8 mouse cellular contexts compared by ENCODE assay signal in genomic region chr7:114275372-114276004, GRCm38 (mm10). TPM values are rescaled to one million over a fixed set of nuclear protein-coding genes. Genes with fewer than 3 reads are reported as not detected.
DNase-seq lines count a peak whose midpoint lies in the region; ATAC-seq lines count a peak whose summit lies in the region.

No protein-coding gene starts in this region.

- intact Hi-C loops in left cerebral cortex, postnatal 36 days (cut with DNase I) = loop anchor here (10.0 kb wide), 1 partner anchor 539 kb away; no protein-coding TSS in a partner anchor

- ATAC-seq in neural tube, embryonic 11.5 days (ENCODE audit: insufficient read depth, low FRiP score, low TSS enrichment) = peak; percentile 55; the same call in 1 of the 2 replicates
- ATAC-seq in embryonic facial prominence, embryonic 14.5 days (ENCODE audit: low read depth) = peak; percentile 39; the same call in 1 of the 2 replicates
- no peak; the same call in none of the 2 replicates for ATAC-seq in limb, embryonic 11.5 days (ENCODE audit: insufficient number of reproducible peaks, low FRiP score, low TSS enrichment, low read depth)
- peak; percentile 85 for ATAC-seq in neural tube, embryonic 15.5 days (ENCODE audit: low FRiP score)

- peak overlapping the region; percentile 85 for H3K9ac ChIP-seq in neural tube, embryonic 11.5 days (ENCODE audit: low read length)
- peak overlapping the region; percentile 75 for H3K9ac ChIP-seq in embryonic facial prominence, embryonic 14.5 days (ENCODE audit: low read depth, low read length)
- peak overlapping the region; percentile 72 for H3K9ac ChIP-seq in limb, embryonic 11.5 days (ENCODE audit: low read length)
- peak overlapping the region; percentile 89 for H3K9ac ChIP-seq in neural tube, embryonic 15.5 days (replicated peaks)

- no peak for DNase-seq in neural tube, embryonic 11.5 days (ENCODE audit: low spot score)
- DNase-seq in neural tube, embryonic 10.5 days (ENCODE audit: extremely low spot score, low spot score) = no peak
- DNase-seq in embryonic facial prominence, embryonic 14.5 days (ENCODE audit: low spot score) = no peak
- DNase-seq in limb, embryonic 11.5 days (ENCODE audit: low spot score) = no peak
- no peak for DNase-seq in left cerebral cortex, postnatal 36 days (ENCODE audit: low spot score in 2 of 2)
- no peak for DNase-seq in adrenal gland, postnatal 14 days
- DNase-seq in right cerebral cortex, postnatal 25 days = no peak

- no peaks in the 10 kb centered on the region for H3K9me3 ChIP-seq in neural tube, embryonic 11.5 days (ENCODE audit: control insufficient read depth, low read length)
- no peaks in the 10 kb centered on the region for H3K9me3 ChIP-seq in embryonic facial prominence, embryonic 14.5 days (ENCODE audit: control insufficient read depth, low read length)
- H3K9me3 ChIP-seq in limb, embryonic 11.5 days (ENCODE audit: control insufficient read depth, low read length) = no peaks in the 10 kb centered on the region
- H3K9me3 ChIP-seq in neural tube, embryonic 15.5 days (replicated peaks) = no peaks in the 10 kb centered on the region

- no peaks in the 10 kb centered on the region for H3K27me3 ChIP-seq in neural tube, embryonic 11.5 days (ENCODE audit: control insufficient read depth, insufficient read depth, low read length)
- no peaks in the 10 kb centered on the region for H3K27me3 ChIP-seq in embryonic facial prominence, embryonic 14.5 days (replicated peaks; ENCODE audit: control insufficient read depth, insufficient read depth, low read length)
- no peaks in the 10 kb centered on the region for H3K27me3 ChIP-seq in limb, embryonic 11.5 days (ENCODE audit: control insufficient read depth, insufficient read depth, low read length)
- H3K27me3 ChIP-seq in neural tube, embryonic 15.5 days (replicated peaks) = no peaks in the 10 kb centered on the region

- H3K36me3 ChIP-seq in neural tube, embryonic 11.5 days (ENCODE audit: control insufficient read depth, insufficient read depth, low read length) = no peaks in the 10 kb centered on the region
- peaks cover 33% of the 10 kb centered on the region for H3K36me3 ChIP-seq in embryonic facial prominence, embryonic 14.5 days (ENCODE audit: control insufficient read depth, insufficient read depth, low read length)
- H3K36me3 ChIP-seq in limb, embryonic 11.5 days (ENCODE audit: control insufficient read depth, insufficient read depth, low read length) = no peaks in the 10 kb centered on the region; the same call in 1 of the 2 replicates
- H3K36me3 ChIP-seq in neural tube, embryonic 15.5 days = peaks cover 18% of the 10 kb centered on the region

- 1% methylated on average over 24 of the region's 24 CpGs for WGBS in neural tube, embryonic 11.5 days
- WGBS in embryonic facial prominence, embryonic 14.5 days = 3% methylated on average over 16 of the region's 24 CpGs
- 2% methylated on average over 24 of the region's 24 CpGs for WGBS in limb, embryonic 11.5 days
- WGBS in neural tube, embryonic 15.5 days = 1% methylated on average over 24 of the region's 24 CpGs

- peak overlapping the region; percentile 87 for H3K4me2 ChIP-seq in neural tube, embryonic 11.5 days (ENCODE audit: low read depth)
- H3K4me2 ChIP-seq in embryonic facial prominence, embryonic 14.5 days (ENCODE audit: low read depth, low read length) = peak overlapping the region; percentile 89
- peak overlapping the region; percentile 64 for H3K4me2 ChIP-seq in limb, embryonic 11.5 days (ENCODE audit: low read depth, severe bottlenecking)
- peak overlapping the region; percentile 87 for H3K4me2 ChIP-seq in neural tube, embryonic 15.5 days

- no peaks in the 10 kb centered on the region for H3K4me1 ChIP-seq in neural tube, embryonic 11.5 days (ENCODE audit: control insufficient read depth, insufficient read depth, low read length)
- peaks cover 3% of the 10 kb centered on the region; the same call in 1 of the 2 replicates for H3K4me1 ChIP-seq in embryonic facial prominence, embryonic 14.5 days (ENCODE audit: control insufficient read depth, insufficient read depth, low read length)
- no peaks in the 10 kb centered on the region for H3K4me1 ChIP-seq in limb, embryonic 11.5 days (ENCODE audit: control insufficient read depth, insufficient read depth, low read length)
- H3K4me1 ChIP-seq in neural tube, embryonic 15.5 days = peaks cover 14% of the 10 kb centered on the region

- no peak overlapping the region; the same call in 1 of the 2 replicates for H3K27ac ChIP-seq in neural tube, embryonic 11.5 days (ENCODE audit: low read depth, low read length)
- H3K27ac ChIP-seq in embryonic facial prominence, embryonic 14.5 days (replicated peaks; ENCODE audit: low read depth, low read length) = peak overlapping the region; percentile 63
- H3K27ac ChIP-seq in limb, embryonic 11.5 days (replicated peaks; ENCODE audit: low read depth, low read length) = no peak overlapping the region
- peak overlapping the region; percentile 83 for H3K27ac ChIP-seq in neural tube, embryonic 15.5 days (replicated peaks)

- H3K4me3 ChIP-seq in neural tube, embryonic 11.5 days (ENCODE audit: low read depth, low read length) = peak overlapping the region; percentile 91
- H3K4me3 ChIP-seq in embryonic facial prominence, embryonic 14.5 days (ENCODE audit: low read depth, low read length) = peak overlapping the region; percentile 76
- H3K4me3 ChIP-seq in limb, embryonic 11.5 days (ENCODE audit: low read depth, low read length) = peak overlapping the region; percentile 71
- H3K4me3 ChIP-seq in neural tube, embryonic 15.5 days (replicated peaks) = peak overlapping the region; percentile 88

RNA-seq across cellular contexts. Expression of gene Psma1, which starts 0.4 kb away (rescaled TPM):
- polyA plus RNA-seq in neural tube, embryonic 11.5 days (2014; fragmentation: Nextera tagmentation; extraction: Ambion mirVana) = 437 and 467 TPM in 2 replicates
- 335 and 353 TPM in 2 replicates for polyA plus RNA-seq in embryonic facial prominence, embryonic 14.5 days (2014; fragmentation: Nextera tagmentation; extraction: Ambion mirVana)
- 474 and 486 TPM in 2 replicates for polyA plus RNA-seq in limb, embryonic 11.5 days (2014; fragmentation: Nextera tagmentation; extraction: Ambion mirVana)
- 345 and 353 TPM in 2 replicates for polyA plus RNA-seq in neural tube, embryonic 15.5 days (2015; fragmentation: Nextera tagmentation; extraction: Ambion mirVana)
- 100 to 1,000 TPM; 103 to 108 TPM for total RNA-seq in left cerebral cortex, postnatal 36 days (2021)
- total RNA-seq in adrenal gland, postnatal 14 days (2021) = 163 and 166 TPM in 2 replicates

RNA-seq across cellular contexts. Expression of gene Copb1, which starts 21.0 kb away (rescaled TPM):
- 132 and 134 TPM in 2 replicates for polyA plus RNA-seq in neural tube, embryonic 11.5 days (2014; fragmentation: Nextera tagmentation; extraction: Ambion mirVana)
- polyA plus RNA-seq in embryonic facial prominence, embryonic 14.5 days (2014; fragmentation: Nextera tagmentation; extraction: Ambion mirVana) = 150 and 156 TPM in 2 replicates
- polyA plus RNA-seq in limb, embryonic 11.5 days (2014; fragmentation: Nextera tagmentation; extraction: Ambion mirVana) = 133 and 140 TPM in 2 replicates
- 83.1 and 88.6 TPM in 2 replicates for polyA plus RNA-seq in neural tube, embryonic 15.5 days (2015; fragmentation: Nextera tagmentation; extraction: Ambion mirVana)
- total RNA-seq in left cerebral cortex, postnatal 36 days (2021) = 10 to 100 TPM; 52.5 to 62.7 TPM
- total RNA-seq in adrenal gland, postnatal 14 days (2021) = 117 and 120 TPM in 2 replicates

Comparison
In these comparisons a context has a peak if more than half of its experiments do, and no peak if none do; other contexts are left out.
1. H3K27ac ChIP-seq: peak in embryonic facial prominence, embryonic 14.5 days (single experiment) and neural tube, embryonic 15.5 days (single experiment); none in neural tube, embryonic 11.5 days (single experiment) and limb, embryonic 11.5 days (single experiment).
2. Peak in every context shown above with its lines, with median percentiles within 50 percentile points of each other: H3K4me2 ChIP-seq, H3K4me3 ChIP-seq and H3K9ac ChIP-seq.